In the genomic region with DNA sequence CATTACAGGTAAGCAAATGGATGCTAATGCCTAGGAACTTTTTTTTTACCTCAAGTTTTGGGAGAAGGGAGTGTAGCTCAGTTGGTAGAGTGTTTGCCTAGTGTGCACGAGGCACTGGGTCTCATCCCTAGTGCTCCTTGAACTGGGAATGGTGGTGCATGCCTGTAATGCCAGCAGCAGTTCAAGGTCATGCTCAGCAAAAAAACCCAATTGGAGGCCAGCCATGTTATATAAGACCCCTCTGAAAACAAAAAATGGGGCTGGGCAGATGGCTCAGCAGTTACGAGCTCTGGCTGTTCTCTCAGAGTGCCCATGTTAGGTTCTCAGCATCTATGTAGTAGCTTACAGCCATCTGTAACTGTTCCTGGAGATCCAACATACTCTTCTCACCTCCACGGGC, we compare ENCODE assay signal across 14 mouse cellular contexts.
"Had no signal": no experiment of that assay in that cellular context is flagged by ENCODE, and none has a peak within 500 bp of the region (broad histone marks: within the 10 kb centered on the region; RNA-seq: fewer than 3 reads in every experiment).

No protein-coding gene starts in this region.

- DNase-seq: cerebellum, adult 9-11 months; cerebellum, postnatal 10 days; cerebellum, postnatal 14 days; cerebellum, postnatal 25 days; cerebellum, postnatal 36 days; embryo, embryonic 11 days; forebrain, postnatal 0 days; gastrocnemius, adult 2 months; gastrocnemius, postnatal 10 days; gastrocnemius, postnatal 14 days; gastrocnemius, postnatal 25 days; gastrocnemius, postnatal 36 days; heart, adult 11 months; heart, adult 2 months had no signal
